Mouse (Mus musculus) stomach, embryonic 14.5 days (tissue): ENCODE data around the gene Fxyd3. TPM values are rescaled to one million over a fixed set of nuclear protein-coding genes. Genes with fewer than 3 reads are reported as not detected.

Experiments used
- microRNA-seq: library from miRNA; unstranded; fragments of <30 nt; microRNA quantifications from one replicate; pipeline ENCODE4, GENCODE M21; 2016
- polyA plus RNA-seq: library from polyadenylated mRNA; unstranded; fragments of >200 nt; fragmentation: Nextera tagmentation; extraction: Ambion mirVana; gene quantifications from 2 replicates; pipeline ENCODE4 v1.2.1, GENCODE M21; 2014

The Fxyd3 gene
- polyA plus RNA-seq, 1 experiment from 2014 or later, result 479 TPM

Small RNAs within 50 kb of the gene (microRNA-seq; reads per million reads assigned to microRNA genes)
- gene Mir7050, result not detected

Other genes with a start within 250 kb of the Fxyd3 start
- gene Ffar3, start 220.5 kb downstream of the Fxyd3 start, polyA plus RNA-seq, result 0.41 TPM in 1 of 2 replicates, not detected in the other
- not detected in 2 replicates for gene Ffar1, start 215.1 kb downstream of the Fxyd3 start, polyA plus RNA-seq
- 0.35 and 0.80 TPM in 2 replicates for gene Cd22, start 196.4 kb downstream of the Fxyd3 start, polyA plus RNA-seq
- gene Mag, start 161.8 kb downstream of the Fxyd3 start, polyA plus RNA-seq, result 0.10 and 0.74 TPM in 2 replicates
- not detected in 2 replicates for gene Hamp2, start 152.0 kb downstream of the Fxyd3 start, polyA plus RNA-seq
- gene Hamp, start 132.7 kb downstream of the Fxyd3 start, polyA plus RNA-seq, result not detected in 2 replicates
- 21.4 and 29.1 TPM in 2 replicates for gene Usf2, start 119.9 kb downstream of the Fxyd3 start, polyA plus RNA-seq
- gene Lsr, start 103.2 kb downstream of the Fxyd3 start, polyA plus RNA-seq, result 70.5 and 79.5 TPM in 2 replicates
- gene Fam187b, start 102.9 kb downstream of the Fxyd3 start, polyA plus RNA-seq, result 6.4 and 7.1 TPM in 2 replicates
- 19.9 and 20.2 TPM in 2 replicates for gene Fxyd5, start 34.2 kb downstream of the Fxyd3 start, polyA plus RNA-seq
- gene Fxyd7, start 25.2 kb downstream of the Fxyd3 start, polyA plus RNA-seq, result 35.7 and 42.2 TPM in 2 replicates
- gene Fxyd1, start 19.5 kb downstream of the Fxyd3 start, polyA plus RNA-seq, result 86.7 and 99.3 TPM in 2 replicates
- 0.78 and 1.7 TPM in 2 replicates for gene Lgi4, start 17.4 kb downstream of the Fxyd3 start, polyA plus RNA-seq
- gene Hpn, start 38.6 kb upstream of the Fxyd3 start, polyA plus RNA-seq, result 23.0 TPM in 2 replicates
- 1.2 and 1.4 TPM in 2 replicates for gene Scn1b, start 50.3 kb upstream of the Fxyd3 start, polyA plus RNA-seq
- 62.1 and 63.1 TPM in 2 replicates for gene Gramd1a, start 79.2 kb upstream of the Fxyd3 start, polyA plus RNA-seq
- gene Scgb2b2, start 213.8 kb upstream of the Fxyd3 start, polyA plus RNA-seq, result not detected in 2 replicates
- gene Scgb1b2, start 215.1 kb upstream of the Fxyd3 start, polyA plus RNA-seq, result not detected in 2 replicates